Mouse (Mus musculus) Patski (cell line): ENCODE data around the gene Prdm16. TPM values are rescaled to one million over a fixed set of nuclear protein-coding genes. Genes with fewer than 3 reads are reported as not detected.
A peak's percentile ranks its signal among the peaks of the same experiment; 100 is the strongest.

ENCODE experiments used
- ATAC-seq: fragments of 100-300 bp; one replicate; pipeline ENCODE4 v1.8.0; 2021
- CTCF ChIA-PET: fragments of 350-600 bp; sonication (Branson Sonifier 250); formaldehyde crosslinking; loops from one replicate; lab custom pipeline; 2022; ENCODE audit warnings: inconsistent platforms; lab: Charles Lee
- POLR2A ChIA-PET: fragments of 350-600 bp; sonication (Branson Sonifier 250); formaldehyde crosslinking; loops from one replicate; lab custom pipeline; 2022; ENCODE audit warnings: antibody characterized with exemption, inconsistent platforms; lab: Charles Lee
- DNase-seq: peaks from one replicate; pipeline ENCODE4 v3.0.0-alpha.2; 2011; ENCODE audit warnings: low read depth, low spot score
- H3K27me3 ChIP-seq: fragments of 371-371 bp; one replicate; pipeline ENCODE4 v1.5.1; 2021
- CTCF ChIP-seq: fragments of 100-300 bp; IDR thresholded peaks from one replicate; pipeline ENCODE4 v1.5.1; 2021
- in situ Hi-C: fragments of 300-500 bp; cut with MboI; formaldehyde crosslinking; loops from 3 replicates; pipeline ENCODE4 v1.11.1; 2018; ENCODE audit warnings: low pct_unique_long_range_greater_than_20kb, mixed read lengths
- polyA plus RNA-seq: library from polyadenylated mRNA; unstranded; gene quantifications from one replicate; pipeline ENCODE4 v1.2.3, GENCODE M21; 2021

The Prdm16 gene
- polyA plus RNA-seq, 1 experiment from 2014 or later: not detected

- no peak for TF ChIP-seq CTCF
- DNase-seq: no peak
- in situ Hi-C loops: no loop called here
- no peak for ATAC-seq
- ChIA-PET CTCF (no interaction called here), POLR2A (no interaction called here)
- peaks cover 21% of the 10 kb centered on the region for H3K27me3 ChIP-seq
Observed at GRCm38 (mm10) chr4:154331271-154331670, 305.4 kb downstream of the Prdm16 start.

GRCm38 (mm10) chr4:154330001-154330400 is 306.7 kb downstream of the Prdm16 start:
- ChIA-PET POLR2A (no interaction called here), CTCF (no interaction called here)
- H3K27me3 ChIP-seq: peaks cover 18% of the 10 kb centered on the region
- DNase-seq (no peak), ATAC-seq (no peak)
- in situ Hi-C loops: no loop called here
- TF ChIP-seq CTCF: no peak

- no peak for TF ChIP-seq CTCF
- in situ Hi-C loops: loop anchor here (5.0 kb wide), 1 partner anchor 468 kb away; no protein-coding TSS in a partner anchor
- H3K27me3 ChIP-seq: peaks cover 18% of the 10 kb centered on the region
- POLR2A ChIA-PET: no interaction called here
- CTCF ChIA-PET: interaction anchor here (0.9 to 1.2 kb wide), 5 partner anchors 15 to 468 kb away, joined by 3 to 4 read pairs (median 3); no protein-coding TSS in a partner anchor
- ATAC-seq: peak; percentile 57
- DNase-seq: no peak
Observed at GRCm38 (mm10) chr4:154328836-154329235, 307.8 kb downstream of the Prdm16 start.

- CTCF ChIA-PET: interaction anchor here (0.9 to 1.2 kb wide), 4 partner anchors 15 to 469 kb away, joined by 3 to 4 read pairs (median 4); no protein-coding TSS in a partner anchor
- in situ Hi-C loops: loop anchor here (5.0 kb wide), 1 partner anchor 469 kb away; no protein-coding TSS in a partner anchor
- POLR2A ChIA-PET: no interaction called here
- DNase-seq: no peak
- TF ChIP-seq CTCF: no peak
- no peak for ATAC-seq
- H3K27me3 ChIP-seq: peaks cover 17% of the 10 kb centered on the region
Observed at GRCm38 (mm10) chr4:154328431-154328830, 308.2 kb downstream of the Prdm16 start.

- ChIA-PET CTCF (no interaction called here), POLR2A (no interaction called here)
- DNase-seq (no peak), ATAC-seq (no peak)
- peaks cover 24% of the 10 kb centered on the region for H3K27me3 ChIP-seq
- in situ Hi-C loops: loop anchor here (5.0 kb wide), 1 partner anchor 472 kb away; no protein-coding TSS in a partner anchor
- TF ChIP-seq CTCF: no peak
Observed at GRCm38 (mm10) chr4:154325410-154325809, 311.3 kb downstream of the Prdm16 start.

GRCm38 (mm10) chr4:154313622-154313967 is 323.1 kb downstream of the Prdm16 start:
- in situ Hi-C loops: loop anchor here (10.0 kb wide), 1 partner anchor 361 kb away; no protein-coding TSS in a partner anchor
- H3K27me3 ChIP-seq: peaks cover 12% of the 10 kb centered on the region
- ATAC-seq: no peak
- CTCF ChIA-PET: no interaction called here
- POLR2A ChIA-PET: no interaction called here
- TF ChIP-seq CTCF: no peak
- no peak for DNase-seq

- in situ Hi-C loops: loop anchor here (10.0 kb wide), 1 partner anchor 362 kb away; no protein-coding TSS in a partner anchor
- no peak for ATAC-seq
- CTCF ChIA-PET: no interaction called here
Observed at GRCm38 (mm10) chr4:154312935-154313621, 323.6 kb downstream of the Prdm16 start.

GRCm38 (mm10) chr4:154312143-154312812 is 324.4 kb downstream of the Prdm16 start:
- no peak for TF ChIP-seq CTCF
- ChIA-PET POLR2A (no interaction called here), CTCF (no interaction called here)
- DNase-seq (no peak), ATAC-seq (no peak)
- peaks cover 8% of the 10 kb centered on the region for H3K27me3 ChIP-seq
- in situ Hi-C loops: loop anchor here (10.0 kb wide), 1 partner anchor 363 kb away; no protein-coding TSS in a partner anchor

More at GRCm38 (mm10) chr4:154312935-154313621, 323.6 kb downstream of the Prdm16 start:
- no peak for TF ChIP-seq CTCF
- DNase-seq: no peak
- POLR2A ChIA-PET: no interaction called here
- peaks cover 11% of the 10 kb centered on the region for H3K27me3 ChIP-seq

- POLR2A ChIA-PET: no interaction called here
- ATAC-seq: no peak
Observed at GRCm38 (mm10) chr4:154310576-154311262, 326.0 kb downstream of the Prdm16 start.

GRCm38 (mm10) chr4:154309131-154309530 is 327.5 kb downstream of the Prdm16 start:
- CTCF ChIA-PET: interaction anchor here (1.1 kb wide), 1 partner anchor 8 kb away, joined by 3 read pairs; the partner anchor contains the start of gene Arhgef16
- ATAC-seq: no peak
- POLR2A ChIA-PET: no interaction called here

More at GRCm38 (mm10) chr4:154310576-154311262, 326.0 kb downstream of the Prdm16 start:
- CTCF ChIA-PET: no interaction called here
- H3K27me3 ChIP-seq: peaks cover 4% of the 10 kb centered on the region
- DNase-seq: no peak
- no peak for TF ChIP-seq CTCF
- in situ Hi-C loops: loop anchor here (10.0 kb wide), 1 partner anchor 364 kb away; no protein-coding TSS in a partner anchor

More at GRCm38 (mm10) chr4:154309131-154309530, 327.5 kb downstream of the Prdm16 start:
- TF ChIP-seq CTCF: no peak
- in situ Hi-C loops: no loop called here
- H3K27me3 ChIP-seq: peaks cover 4% of the 10 kb centered on the region
- no peak for DNase-seq
